In genomic region chr1:137635781-137636180, GRCm38 (mm10) we compare ENCODE assay signal across 17 mouse cellular contexts.
DNase-seq lines count a peak whose midpoint lies in the region; ATAC-seq lines count a peak whose summit lies in the region.
"Had no signal": no experiment of that assay in that cellular context is flagged by ENCODE, and none has a peak within 500 bp of the region (broad histone marks: within the 10 kb centered on the region; RNA-seq: fewer than 3 reads in every experiment).

No protein-coding gene starts in this region.

- peak overlapping the region; percentile 44; the same call in 1 of the 2 replicates for H3K27ac ChIP-seq in midbrain, embryonic 11.5 days (ENCODE audit: low read depth, low read length)
- no peak overlapping the region for H3K27ac ChIP-seq in midbrain, embryonic 14.5 days (replicated peaks; ENCODE audit: low read depth, low read length)
- peak overlapping the region; percentile 59; the same call in 1 of the 2 replicates for H3K27ac ChIP-seq in forebrain, embryonic 11.5 days (ENCODE audit: low read depth, low read length)
- 0 out of 2 replicates have a peak overlapping the region, but pooled peaks have one; percentile 38 for H3K27ac ChIP-seq in neural tube, embryonic 13.5 days (replicated peaks)

- H3K9me3 ChIP-seq in midbrain, embryonic 11.5 days (ENCODE audit: control insufficient read depth, low read length) = no peaks in the 10 kb centered on the region
- H3K9me3 ChIP-seq in midbrain, embryonic 14.5 days (ENCODE audit: control insufficient read depth, low read length) = no peaks in the 10 kb centered on the region
- no peaks in the 10 kb centered on the region for H3K9me3 ChIP-seq in forebrain, embryonic 11.5 days (ENCODE audit: control insufficient read depth, low read length)
- H3K9me3 ChIP-seq in neural tube, embryonic 13.5 days = no peaks in the 10 kb centered on the region

- peak; percentile 90 for DNase-seq in midbrain, embryonic 11.5 days (ENCODE audit: low spot score, missing footprints)
- no peak for DNase-seq in midbrain, embryonic 14.5 days
- peak; percentile 49 for DNase-seq in embryo, embryonic 9.5 days (ENCODE audit: extremely low spot score)
- DNase-seq in forebrain, embryonic 11.5 days (ENCODE audit: low spot score) = peak; percentile 51
- DNase-seq in frontal cortex, postnatal 14 days (ENCODE audit: low spot score in 2 of 2) = no peak
- DNase-seq in cerebellum, adult 9-10 months = no peak
- DNase-seq: adrenal gland, postnatal 25 days; cerebellum, adult 2 months; heart, adult 11 months; heart, postnatal 4 days; kidney, adult 9 months; layer of hippocampus, postnatal 36 days; left cerebral cortex, postnatal 4 days; lung, adult 2 months; right cerebral cortex, adult 18-20 months had no signal

- H3K4me2 ChIP-seq in midbrain, embryonic 11.5 days = no peak overlapping the region
- no peak overlapping the region for H3K4me2 ChIP-seq in midbrain, embryonic 14.5 days (ENCODE audit: low read length)
- no peak overlapping the region for H3K4me2 ChIP-seq in forebrain, embryonic 11.5 days (ENCODE audit: low read depth, low read length, severe bottlenecking)
- no peak overlapping the region for H3K4me2 ChIP-seq in neural tube, embryonic 13.5 days

- 19% methylated on average over 7 of the region's 7 CpGs for WGBS in midbrain, embryonic 11.5 days
- WGBS in midbrain, embryonic 14.5 days = 11% methylated on average over 7 of the region's 7 CpGs
- 5% methylated on average over 7 of the region's 7 CpGs for WGBS in forebrain, embryonic 11.5 days
- WGBS in neural tube, embryonic 13.5 days = 18% methylated on average over 7 of the region's 7 CpGs

- no peaks in the 10 kb centered on the region for H3K27me3 ChIP-seq in midbrain, embryonic 11.5 days (ENCODE audit: control insufficient read depth, insufficient read depth, low read length)
- no peaks in the 10 kb centered on the region for H3K27me3 ChIP-seq in midbrain, embryonic 14.5 days (ENCODE audit: control insufficient read depth, insufficient read depth, low read length)
- H3K27me3 ChIP-seq in forebrain, embryonic 11.5 days (ENCODE audit: control insufficient read depth, insufficient read depth, low read length) = no peaks in the 10 kb centered on the region
- no peaks in the 10 kb centered on the region for H3K27me3 ChIP-seq in neural tube, embryonic 13.5 days

- no peaks in the 10 kb centered on the region for H3K36me3 ChIP-seq in midbrain, embryonic 11.5 days (ENCODE audit: control insufficient read depth, insufficient read depth, low read length)
- H3K36me3 ChIP-seq in midbrain, embryonic 14.5 days (ENCODE audit: control insufficient read depth, insufficient read depth, low read length) = no peaks in the 10 kb centered on the region
- no peaks in the 10 kb centered on the region for H3K36me3 ChIP-seq in forebrain, embryonic 11.5 days (ENCODE audit: control insufficient read depth, insufficient read depth, low read length)
- H3K36me3 ChIP-seq in neural tube, embryonic 13.5 days = no peaks in the 10 kb centered on the region

- H3K4me1 ChIP-seq in midbrain, embryonic 11.5 days (ENCODE audit: control insufficient read depth, insufficient read depth, low read length) = peaks cover 10% of the 10 kb centered on the region
- H3K4me1 ChIP-seq in midbrain, embryonic 14.5 days (ENCODE audit: control insufficient read depth, insufficient read depth, low read length) = peaks cover 6% of the 10 kb centered on the region
- H3K4me1 ChIP-seq in forebrain, embryonic 11.5 days (replicated peaks; ENCODE audit: control insufficient read depth, insufficient read depth, low read length) = peaks cover 5% of the 10 kb centered on the region; the same call in 1 of the 2 replicates
- peaks cover 15% of the 10 kb centered on the region for H3K4me1 ChIP-seq in neural tube, embryonic 13.5 days (replicated peaks)

- peak; percentile 87 for ATAC-seq in midbrain, embryonic 11.5 days (ENCODE audit: low FRiP score)
- ATAC-seq in midbrain, embryonic 14.5 days (ENCODE audit: low FRiP score, low TSS enrichment) = no peak; the same call in 1 of the 2 replicates
- peak; percentile 82 for ATAC-seq in forebrain, embryonic 11.5 days (replicated peaks; ENCODE audit: low FRiP score)
- ATAC-seq in neural tube, embryonic 13.5 days (ENCODE audit: low read depth) = no peak
- ATAC-seq: inflammation-experienced regulatory T-cells, adult 6 months had no signal

- no peak overlapping the region for H3K4me3 ChIP-seq in midbrain, embryonic 11.5 days (ENCODE audit: low read depth, low read length)
- no peak overlapping the region for H3K4me3 ChIP-seq in midbrain, embryonic 14.5 days (replicated peaks; ENCODE audit: low read depth, low read length)
- H3K4me3 ChIP-seq in forebrain, embryonic 11.5 days (ENCODE audit: low read depth, low read length) = no peak overlapping the region
- H3K4me3 ChIP-seq in neural tube, embryonic 13.5 days = no peak overlapping the region

- no peak overlapping the region for H3K9ac ChIP-seq in midbrain, embryonic 11.5 days (ENCODE audit: low read length)
- H3K9ac ChIP-seq in midbrain, embryonic 14.5 days (replicated peaks; ENCODE audit: low read length) = no peak overlapping the region
- no peak overlapping the region for H3K9ac ChIP-seq in forebrain, embryonic 11.5 days (ENCODE audit: low read length)
- no peak overlapping the region for H3K9ac ChIP-seq in neural tube, embryonic 13.5 days

Comparison
In these comparisons a context has a peak if more than half of its experiments do, and no peak if none do; other contexts are left out.
1. ATAC-seq: peak in midbrain, embryonic 11.5 days (single experiment) and forebrain, embryonic 11.5 days (single experiment); none in midbrain, embryonic 14.5 days (single experiment) and neural tube, embryonic 13.5 days (single experiment).
2. DNase-seq: peak in midbrain, embryonic 11.5 days (single experiment), embryo, embryonic 9.5 days (single experiment) and forebrain, embryonic 11.5 days (single experiment); none in midbrain, embryonic 14.5 days (single experiment), frontal cortex, postnatal 14 days (0 of 2) and cerebellum, adult 9-10 months (single experiment).